Mouse (Mus musculus) erythroblast, embryonic 14.5 days (primary cell): ENCODE data around the gene Exoc7. TPM values are rescaled to one million over a fixed set of nuclear protein-coding genes. Genes with fewer than 3 reads are reported as not detected.

Source experiments
- H3K27me3 ChIP-seq: 2 replicates; pipeline ENCODE4 v1.6.1; 2012; ENCODE audit warnings: inconsistent platforms; ENCODE audit not compliant: control insufficient read depth
- H3K36me3 ChIP-seq: 2 replicates; pipeline ENCODE4 v1.6.1; 2012; ENCODE audit warnings: mild to moderate bottlenecking, inconsistent platforms; ENCODE audit not compliant: control insufficient read depth
- H3K4me1 ChIP-seq: 2 replicates; pipeline ENCODE4 v1.6.1; 2012; ENCODE audit warnings: inconsistent platforms; ENCODE audit not compliant: control insufficient read depth
- H3K4me3 ChIP-seq: replicated peaks from 2 replicates; pipeline ENCODE3; 2012; ENCODE audit warnings: moderate library complexity, mild to moderate bottlenecking, inconsistent platforms
- H3K9me3 ChIP-seq: 2 replicates; pipeline ENCODE4 v1.6.1; 2012; ENCODE audit warnings: low read length, inconsistent platforms, mixed read lengths; ENCODE audit not compliant: control insufficient read depth
- GATA1 ChIP-seq: IDR thresholded peaks from 2 replicates; pipeline ENCODE4 v1.6.1; 2012; ENCODE audit warnings: low read length, inconsistent platforms, mixed read lengths
- TAL1 ChIP-seq: IDR thresholded peaks from 3 replicates; pipeline ENCODE4 v1.6.1; 2012; ENCODE audit warnings: low read length, inconsistent platforms, mixed read lengths
- polyA plus RNA-seq: library from polyadenylated mRNA; stranded (reverse); fragments of >175 nt; gene quantifications from 2 replicates; pipeline ENCODE4 v1.2.3, GENCODE M21; 2012

Exoc7 gene
- polyA plus RNA-seq, 1 experiment = 0.84 TPM

DNA sequence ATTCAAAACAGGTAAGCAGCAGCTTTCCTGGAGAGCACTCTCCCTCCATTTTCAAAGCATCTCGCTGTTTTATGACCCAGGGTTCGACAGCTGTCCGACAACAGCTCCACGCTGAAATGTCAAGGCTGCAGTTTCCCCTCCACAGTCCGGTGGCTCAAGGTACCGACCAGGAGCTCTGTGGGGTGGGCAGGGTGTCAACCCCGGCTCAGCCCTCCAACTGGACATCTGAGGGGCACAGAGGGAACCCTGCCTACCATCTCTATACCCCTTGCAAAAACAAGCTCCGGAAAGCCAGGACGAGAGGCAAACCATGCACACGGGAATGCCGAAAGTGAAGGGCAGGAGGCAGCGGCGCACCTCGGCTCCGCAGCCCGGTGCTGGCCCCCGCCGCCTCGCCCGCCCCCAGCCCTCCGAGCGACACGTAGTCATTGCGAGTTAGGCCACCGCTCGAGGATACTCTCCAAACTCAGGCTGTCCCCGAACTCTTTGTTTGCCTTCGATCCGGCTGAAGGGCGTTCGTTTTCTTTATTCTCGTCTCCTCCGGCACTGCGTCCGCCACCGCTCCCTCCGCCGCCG is 33.5 kb downstream of the Exoc7 start:
- Histone ChIP-seq H3K36me3 (peaks cover 39% of the 10 kb centered on the region), H3K4me1 (peaks cover 45% of the 10 kb centered on the region), H3K27me3 (peaks cover 3% of the 10 kb centered on the region), H3K4me3 (peak overlapping the region; percentile 97), H3K9me3 (no peaks in the 10 kb centered on the region)
- TF ChIP-seq GATA1 (no peak), TAL1 (no peak)

DNA sequence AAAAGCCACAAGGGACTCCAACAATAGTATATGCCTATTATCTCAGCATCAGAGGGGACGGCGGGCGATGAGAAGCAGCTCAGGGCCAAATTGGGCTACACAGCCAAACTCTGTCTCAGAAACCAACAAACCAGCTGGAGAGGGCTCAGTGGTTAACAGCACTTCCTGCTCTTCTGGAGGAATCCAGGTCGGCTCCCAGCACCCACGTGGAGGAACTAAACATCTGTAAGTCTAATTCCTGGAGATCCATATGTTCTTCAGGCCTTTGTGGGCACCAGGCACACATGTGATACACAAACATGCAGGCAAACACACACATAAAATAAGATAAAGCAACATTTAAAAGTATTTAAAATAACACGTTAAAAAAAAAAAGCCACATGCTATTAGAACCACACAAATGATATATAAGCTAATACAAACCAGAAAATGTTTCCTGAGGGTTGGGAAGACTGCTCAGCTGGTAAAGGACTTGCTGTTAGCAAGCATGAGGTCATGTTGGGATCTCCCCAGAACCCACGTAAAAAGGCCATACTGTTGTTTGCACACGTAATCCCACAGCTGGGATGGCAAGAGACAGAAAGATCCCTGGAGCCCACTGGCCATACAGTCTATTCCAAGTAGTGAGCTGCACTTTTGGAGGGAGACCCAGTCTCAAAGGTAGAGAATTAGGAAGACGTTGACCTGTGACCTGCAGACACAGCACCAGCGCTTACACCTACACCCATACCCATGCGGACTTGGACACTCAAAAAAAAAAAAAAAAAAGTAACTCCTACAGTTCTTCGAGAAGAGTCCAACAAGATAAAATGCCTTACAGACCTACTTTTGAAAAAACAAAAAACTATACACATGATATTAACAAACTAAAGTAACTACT is 34.2 kb downstream of the Exoc7 start:
- TF ChIP-seq TAL1 = no peak

DNA sequence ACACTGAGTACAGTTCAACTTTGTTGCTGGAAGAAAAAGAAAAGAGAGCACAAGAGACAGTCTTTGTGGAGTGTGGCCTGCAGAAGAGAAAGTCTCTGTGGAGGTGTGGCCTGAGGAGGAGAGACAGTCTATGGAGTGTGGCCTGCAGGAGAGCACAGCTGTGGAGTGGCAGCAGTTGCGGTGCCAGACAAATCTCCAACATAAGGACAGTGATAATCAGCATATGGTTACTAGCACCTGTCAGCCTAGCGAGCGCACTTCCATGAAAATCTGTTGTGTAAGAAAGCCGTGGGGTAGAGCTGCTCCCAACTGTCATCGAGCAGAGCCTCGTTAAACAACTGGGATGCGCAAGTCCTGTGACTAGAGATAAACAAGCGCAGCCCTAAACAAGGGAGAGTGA is 37.5 kb downstream of the Exoc7 start:
- no peaks in the 10 kb centered on the region for H3K9me3 ChIP-seq
- peaks cover 79% of the 10 kb centered on the region for H3K36me3 ChIP-seq
- peaks cover 56% of the 10 kb centered on the region for H3K4me1 ChIP-seq
- H3K4me3 ChIP-seq = no peak overlapping the region
- no peaks in the 10 kb centered on the region for H3K27me3 ChIP-seq
- TF ChIP-seq TAL1 = no peak
- no peak for TF ChIP-seq GATA1

More for the DNA sequence above, 34.2 kb downstream of the Exoc7 start:
- Histone ChIP-seq H3K4me3 (peak overlapping the region; percentile 97), H3K27me3 (peaks cover 3% of the 10 kb centered on the region), H3K36me3 (peaks cover 47% of the 10 kb centered on the region), H3K4me1 (peaks cover 46% of the 10 kb centered on the region), H3K9me3 (no peaks in the 10 kb centered on the region)

DNA sequence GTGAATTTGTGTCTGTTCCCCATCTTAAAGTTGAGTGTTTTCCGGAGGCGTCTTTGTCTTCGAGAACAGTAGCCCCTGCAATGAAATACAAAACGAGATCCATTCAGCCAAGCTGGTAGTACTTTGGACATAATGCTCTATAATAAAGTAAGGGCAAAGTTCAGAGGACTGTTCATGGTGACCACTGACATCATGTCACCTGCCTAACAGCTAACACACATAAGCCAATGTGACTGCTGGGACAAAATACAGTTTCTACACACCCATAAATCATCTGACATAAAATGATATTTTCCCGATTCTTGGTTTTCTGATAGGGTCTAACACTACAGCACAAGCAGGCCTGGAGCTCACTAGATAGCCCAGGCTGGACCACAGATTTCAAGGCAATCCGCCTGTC is 38.7 kb downstream of the Exoc7 start:
- Histone ChIP-seq H3K27me3 (no peaks in the 10 kb centered on the region), H3K36me3 (peaks cover 91% of the 10 kb centered on the region), H3K4me3 (no peak overlapping the region), H3K4me1 (peaks cover 47% of the 10 kb centered on the region), H3K9me3 (no peaks in the 10 kb centered on the region)
- TF ChIP-seq TAL1 (no peak), GATA1 (no peak)

DNA sequence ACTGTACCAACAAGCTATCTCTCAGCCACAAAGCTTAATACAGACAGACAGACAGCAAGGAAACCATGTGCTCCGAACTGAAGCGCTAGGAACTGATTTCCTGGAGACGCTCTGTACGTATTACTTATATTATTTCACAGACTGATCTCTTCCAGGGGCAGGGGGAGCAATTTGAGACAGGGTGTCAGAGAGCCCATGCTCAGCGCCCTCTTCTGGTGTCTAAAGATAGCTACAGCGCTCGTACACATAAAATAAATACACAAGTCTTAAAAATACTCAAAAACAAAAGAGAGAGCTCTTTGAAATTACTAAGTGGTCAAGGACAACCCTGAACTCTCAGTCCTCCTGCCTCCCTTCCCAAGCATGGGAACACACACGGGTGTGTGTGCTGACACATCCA is 39.4 kb downstream of the Exoc7 start:
- TF ChIP-seq TAL1 (no peak), GATA1 (no peak)
- H3K27me3 ChIP-seq = no peaks in the 10 kb centered on the region
- H3K4me1 ChIP-seq = peaks cover 41% of the 10 kb centered on the region
- H3K36me3 ChIP-seq = peaks cover 98% of the 10 kb centered on the region
- no peak overlapping the region for H3K4me3 ChIP-seq
- no peaks in the 10 kb centered on the region for H3K9me3 ChIP-seq

DNA sequence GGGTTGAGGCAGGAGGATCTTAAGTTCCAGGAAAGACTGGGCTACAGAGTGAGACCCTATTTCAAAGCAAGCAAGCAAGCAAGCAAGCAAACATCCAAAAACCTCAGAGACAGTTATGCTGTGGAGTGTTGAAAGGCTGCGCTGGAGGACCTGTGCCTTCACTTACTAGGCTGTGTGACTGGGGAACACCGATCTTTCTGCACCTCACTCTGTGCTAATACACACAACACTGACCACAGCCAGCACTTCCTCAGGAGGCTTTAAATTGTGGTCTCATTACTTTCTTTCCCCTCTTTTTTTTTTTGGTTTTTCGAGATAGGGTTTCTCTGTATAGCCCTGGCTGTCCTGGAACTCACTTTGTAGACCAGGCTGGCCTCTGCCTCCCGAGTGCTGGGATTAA is 41.2 kb downstream of the Exoc7 start:
- no peaks in the 10 kb centered on the region for H3K27me3 ChIP-seq
- no peak for TF ChIP-seq GATA1
- TF ChIP-seq TAL1 = no peak
- H3K36me3 ChIP-seq = peaks cover 100% of the 10 kb centered on the region
- H3K9me3 ChIP-seq = no peaks in the 10 kb centered on the region
- H3K4me1 ChIP-seq = peaks cover 30% of the 10 kb centered on the region
- H3K4me3 ChIP-seq = no peak overlapping the region

DNA sequence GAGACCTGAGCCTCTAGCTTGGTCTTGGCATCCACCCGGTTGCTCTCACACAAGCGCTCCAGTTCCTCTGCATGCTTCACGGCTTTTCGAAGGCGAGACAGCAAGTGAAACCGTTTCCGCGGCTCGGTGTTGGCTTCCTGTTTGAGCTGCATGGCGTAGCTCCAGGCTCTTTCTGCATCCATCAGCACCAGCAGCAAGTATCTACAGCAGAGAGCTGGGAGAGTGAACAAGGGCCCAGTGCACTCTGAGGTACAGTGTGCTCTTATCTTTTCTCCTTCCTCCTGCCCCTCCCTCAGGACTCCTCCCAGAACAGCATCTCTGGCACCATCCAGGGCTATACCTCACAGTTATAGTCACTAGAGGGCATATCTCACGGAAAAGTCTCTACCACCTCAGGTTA is 41.7 kb downstream of the Exoc7 start:
- H3K4me1 ChIP-seq = peaks cover 31% of the 10 kb centered on the region
- H3K36me3 ChIP-seq = peaks cover 100% of the 10 kb centered on the region
- no peaks in the 10 kb centered on the region for H3K27me3 ChIP-seq
- H3K4me3 ChIP-seq = no peak overlapping the region
- TF ChIP-seq TAL1 = no peak
- no peak for TF ChIP-seq GATA1
- H3K9me3 ChIP-seq = no peaks in the 10 kb centered on the region

DNA sequence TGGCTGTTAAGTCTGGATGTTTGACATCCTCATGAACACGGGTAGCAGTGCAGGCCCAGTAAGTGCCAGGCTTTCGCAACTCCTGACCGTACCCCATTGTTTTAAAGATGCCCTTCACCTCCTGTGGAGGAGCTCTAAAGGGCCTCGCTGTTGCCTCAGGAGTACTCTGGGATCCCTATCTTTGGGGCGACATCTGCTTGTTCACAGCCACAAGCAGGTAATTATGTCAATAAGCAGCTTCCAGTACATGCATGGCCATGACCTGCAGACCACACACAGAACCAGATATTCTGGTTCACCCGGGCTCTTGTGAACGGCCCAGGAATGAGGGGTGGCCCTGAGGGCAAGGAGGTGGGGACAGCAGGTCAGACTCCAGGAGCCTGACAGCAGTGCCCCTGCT is 46.8 kb downstream of the Exoc7 start:
- Histone ChIP-seq H3K36me3 (peaks cover 96% of the 10 kb centered on the region), H3K9me3 (no peaks in the 10 kb centered on the region), H3K27me3 (no peaks in the 10 kb centered on the region), H3K4me3 (no peak overlapping the region), H3K4me1 (peaks cover 10% of the 10 kb centered on the region)
- TF ChIP-seq TAL1 = no peak
- no peak for TF ChIP-seq GATA1

DNA sequence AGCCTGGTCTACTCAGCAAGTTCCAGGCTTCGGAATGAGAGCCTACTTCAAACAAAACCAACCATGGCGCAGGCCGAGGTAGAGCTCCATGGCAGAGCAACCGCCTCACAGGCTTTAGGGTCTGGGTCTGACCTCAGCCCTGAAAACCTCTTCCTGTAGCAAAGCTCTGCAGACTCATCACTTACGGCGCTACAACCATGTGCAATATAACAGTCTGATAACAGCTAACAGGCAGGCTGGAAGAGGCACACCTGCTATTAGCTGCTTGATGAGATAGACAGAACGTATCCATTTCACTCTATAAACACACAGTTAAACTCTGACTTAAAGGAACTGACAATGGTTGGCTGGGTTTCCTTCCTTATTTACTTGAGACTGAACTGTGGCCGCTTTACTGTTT is 47.6 kb downstream of the Exoc7 start:
- no peaks in the 10 kb centered on the region for H3K9me3 ChIP-seq
- H3K4me1 ChIP-seq = peaks cover 8% of the 10 kb centered on the region; the same call in 1 of the 2 replicates
- H3K27me3 ChIP-seq = no peaks in the 10 kb centered on the region
- H3K4me3 ChIP-seq = no peak overlapping the region
- TF ChIP-seq TAL1 (no peak), GATA1 (no peak)
- H3K36me3 ChIP-seq = peaks cover 97% of the 10 kb centered on the region
